Mouse (Mus musculus) testis, adult 2 months (tissue): ENCODE data around the gene Ndufa10.
"Not testable (repeated sequence)": the region's sequence is repeated elsewhere in the genome, so short reads cannot be mapped to it uniquely, and the experiment has no call there.

ENCODE experiments used
- CTCF ChIP-seq: fragments of 200-500 bp; IDR thresholded peaks from 2 replicates; pipeline ENCODE4 v1.5.1; 2012; ENCODE audit warnings: low read depth, mild to moderate bottlenecking, inconsistent platforms, low read length, moderate library complexity; ENCODE audit not compliant: control insufficient read depth, insufficient read depth, insufficient replicate concordance
- POLR2A ChIP-seq: fragments of 200-500 bp; IDR thresholded peaks from 2 replicates; pipeline ENCODE4 v1.6.1; 2012; ENCODE audit warnings: low read depth, mild to moderate bottlenecking, inconsistent platforms, low read length, moderate library complexity; ENCODE audit not compliant: control insufficient read depth

- not testable (repeated sequence) for TF ChIP-seq CTCF, POLR2A
These were observed 38.0 kb upstream of the Ndufa10 start for GRCm38 (mm10) chr1:92511646-92512045.
